In the genomic region with DNA sequence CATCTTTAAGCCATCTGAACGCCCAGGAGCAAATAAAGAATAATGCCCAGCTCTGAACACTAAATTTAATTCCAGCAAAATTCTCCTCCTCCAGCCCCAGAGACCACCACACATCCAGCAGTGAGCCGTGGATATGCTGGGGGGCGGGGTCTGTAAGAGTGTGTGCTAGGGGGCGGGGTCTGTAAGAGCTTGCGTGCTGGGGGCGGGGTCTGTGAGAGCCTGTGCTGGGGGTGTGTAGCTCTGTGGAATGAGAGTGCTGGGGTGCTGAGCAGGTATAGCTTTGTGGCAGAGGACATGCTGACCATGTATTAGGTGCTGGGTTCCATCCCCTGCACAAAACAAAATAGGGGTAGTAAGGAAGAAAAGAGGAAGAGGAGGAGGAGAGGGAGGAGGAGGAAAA, we compare ENCODE assay signal across 9 mouse cellular contexts.
DNase-seq lines count a peak whose midpoint lies in the region; ATAC-seq lines count a peak whose summit lies in the region.
"Had no signal": no experiment of that assay in that cellular context is flagged by ENCODE, and none has a peak within 500 bp of the region (broad histone marks: within the 10 kb centered on the region; RNA-seq: fewer than 3 reads in every experiment).

No protein-coding gene starts in this region.

- H3K27ac ChIP-seq in kidney, embryonic 16.5 days (ENCODE audit: low read length), result 0 out of 2 replicates have a peak overlapping the region, but pooled peaks have one; percentile 8
- H3K27ac ChIP-seq in hindbrain, embryonic 12.5 days, result no peak overlapping the region
- H3K27ac ChIP-seq in lung, embryonic 15.5 days, result peak overlapping the region; percentile 62

- WGBS in kidney, embryonic 16.5 days, result 31% methylated on average over 6 of the region's 6 CpGs
- WGBS in hindbrain, embryonic 12.5 days, result 43% methylated on average over 6 of the region's 6 CpGs
- WGBS in lung, embryonic 15.5 days, result 17% methylated on average over 6 of the region's 6 CpGs

- no peaks in the 10 kb centered on the region for H3K27me3 ChIP-seq in kidney, embryonic 16.5 days (ENCODE audit: insufficient read depth, low read length)
- no peaks in the 10 kb centered on the region for H3K27me3 ChIP-seq in hindbrain, embryonic 12.5 days
- no peaks in the 10 kb centered on the region for H3K27me3 ChIP-seq in lung, embryonic 15.5 days

- no peaks in the 10 kb centered on the region for H3K9me3 ChIP-seq in kidney, embryonic 16.5 days (ENCODE audit: low read length)
- no peaks in the 10 kb centered on the region for H3K9me3 ChIP-seq in hindbrain, embryonic 12.5 days (replicated peaks)
- H3K9me3 ChIP-seq in lung, embryonic 15.5 days, result no peaks in the 10 kb centered on the region
- H3K9me3 ChIP-seq: G1E had no signal

- H3K36me3 ChIP-seq in kidney, embryonic 16.5 days (ENCODE audit: insufficient read depth, low read length), result no peaks in the 10 kb centered on the region
- H3K36me3 ChIP-seq in hindbrain, embryonic 12.5 days, result no peaks in the 10 kb centered on the region
- no peaks in the 10 kb centered on the region for H3K36me3 ChIP-seq in lung, embryonic 15.5 days
- H3K36me3 ChIP-seq: G1E had no signal

- peaks cover 40% of the 10 kb centered on the region for H3K4me1 ChIP-seq in kidney, embryonic 16.5 days (ENCODE audit: insufficient read depth, low read length)
- H3K4me1 ChIP-seq in hindbrain, embryonic 12.5 days, result peaks cover 34% of the 10 kb centered on the region
- peaks cover 57% of the 10 kb centered on the region for H3K4me1 ChIP-seq in lung, embryonic 15.5 days

- DNase-seq in kidney, adult 9 months, result no peak
- DNase-seq in thymus, postnatal 0 days (ENCODE audit: low spot score), result peak; percentile 64
- no peak for DNase-seq in ovary, postnatal 36 days (ENCODE audit: low spot score)
- DNase-seq in layer of hippocampus, adult 9-10 months (ENCODE audit: low spot score), result no peak
- no peak for DNase-seq in right cerebral cortex, postnatal 14 days

- H3K4me2 ChIP-seq in kidney, embryonic 16.5 days (replicated peaks; ENCODE audit: low read depth, low read length), result no peak overlapping the region
- H3K4me2 ChIP-seq in hindbrain, embryonic 12.5 days (replicated peaks), result no peak overlapping the region
- H3K4me2 ChIP-seq in lung, embryonic 15.5 days, result peak overlapping the region; percentile 23

- no peak overlapping the region for H3K4me3 ChIP-seq in kidney, embryonic 16.5 days (ENCODE audit: low read length)
- H3K4me3 ChIP-seq in hindbrain, embryonic 12.5 days, result no peak overlapping the region
- H3K4me3 ChIP-seq in lung, embryonic 15.5 days, result no peak overlapping the region

- peak; percentile 17; the same call in 1 of the 2 replicates for ATAC-seq in kidney, embryonic 16.5 days (ENCODE audit: low FRiP score, low TSS enrichment)
- ATAC-seq in hindbrain, embryonic 12.5 days (ENCODE audit: low FRiP score), result 0 out of 2 replicates have a peak, but pooled peaks have one; percentile 66
- no peak for ATAC-seq in lung, embryonic 15.5 days (ENCODE audit: borderline replicate concordance, extremely low read depth, low FRiP score, low TSS enrichment)

- no peak overlapping the region for H3K9ac ChIP-seq in kidney, embryonic 16.5 days (replicated peaks; ENCODE audit: low read length)
- no peak overlapping the region for H3K9ac ChIP-seq in hindbrain, embryonic 12.5 days
- no peak overlapping the region for H3K9ac ChIP-seq in lung, embryonic 15.5 days
